Mouse (Mus musculus): Measurements from ENCODE around the gene Atg5. TPM values are rescaled to one million over a fixed set of nuclear protein-coding genes. Genes with fewer than 3 reads are reported as not detected.

Atg5 gene
- total and polyA plus RNA-seq, 2 experiments from 2014 or later: 17.0 to 38.7 TPM

DNA sequence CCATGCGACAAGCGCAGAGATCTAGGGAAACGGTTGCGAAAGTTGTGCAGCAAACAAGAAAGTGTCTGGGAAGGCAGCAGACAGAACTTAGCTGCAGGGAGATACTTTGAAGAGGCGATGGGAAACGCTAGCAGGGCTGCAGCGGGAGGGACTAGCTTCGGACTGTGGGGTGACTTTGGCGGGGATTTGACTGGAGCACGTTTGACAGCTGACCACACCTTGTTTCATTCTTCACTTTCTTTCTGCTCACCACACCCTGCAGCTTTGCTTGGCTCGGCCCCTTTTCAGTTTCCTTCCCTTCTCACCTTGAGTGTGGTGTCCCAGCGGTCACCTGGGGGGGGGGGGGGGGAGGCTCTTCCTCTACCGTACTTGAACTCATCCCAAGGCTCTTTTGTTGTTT lies 100.4 kb downstream of the Atg5 start:
- no peak for ATAC-seq (ENCODE audit: low FRiP score)
- no peak overlapping the region for H3K9ac ChIP-seq (replicated peaks; ENCODE audit: low read length, poor library complexity, severe bottlenecking)
- H3K27me3 ChIP-seq (ENCODE audit: insufficient read depth, low read length): no peaks in the 10 kb centered on the region
- H3K27ac ChIP-seq (ENCODE audit: low read depth, low read length): no peak overlapping the region
- no peak overlapping the region for H3K4me2 ChIP-seq (ENCODE audit: low read depth, low read length, poor library complexity, severe bottlenecking)
- H3K9me3 ChIP-seq (ENCODE audit: low read length): no peaks in the 10 kb centered on the region
- H3K36me3 ChIP-seq (ENCODE audit: insufficient read depth, low read length): no peaks in the 10 kb centered on the region
- no peak for DNase-seq (ENCODE audit: low spot score)
- 66% methylated on average over 12 of the region's 13 CpGs for WGBS
- no peak overlapping the region for H3K4me3 ChIP-seq (ENCODE audit: low read depth, low read length)
- TF ChIP-seq CTCF (IDR thresholded peaks at IDR 0.05): no peak
- H3K4me1 ChIP-seq (ENCODE audit: insufficient read depth, low read length): no peaks in the 10 kb centered on the region

DNA sequence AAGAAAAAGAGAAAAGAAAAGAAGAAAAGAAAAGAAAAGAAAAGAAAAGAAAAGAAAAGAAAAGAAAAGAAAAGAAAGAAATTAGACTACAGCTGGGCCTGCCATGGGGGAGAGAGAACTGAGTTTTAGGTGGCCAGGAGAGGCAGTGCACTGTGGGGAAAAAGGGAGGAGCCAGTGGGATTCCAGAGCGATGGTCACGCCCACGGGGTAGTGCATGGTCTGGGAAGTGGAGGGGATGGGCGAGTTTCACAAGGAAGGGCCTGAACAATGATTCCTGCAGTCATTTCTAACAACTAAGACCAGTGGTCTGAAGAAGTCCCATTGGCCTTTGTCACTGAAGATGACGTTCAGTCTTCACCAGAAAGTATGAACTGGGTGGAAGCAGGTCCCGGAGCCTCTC lies 102.5 kb downstream of the Atg5 start:
- no peak overlapping the region for H3K27ac ChIP-seq (ENCODE audit: low read depth, low read length)
- no peak overlapping the region for H3K9ac ChIP-seq (replicated peaks; ENCODE audit: low read length, poor library complexity, severe bottlenecking)
- ATAC-seq (ENCODE audit: low FRiP score) (no peak), DNase-seq (ENCODE audit: low spot score) (no peak)
- no peak overlapping the region for H3K4me3 ChIP-seq (ENCODE audit: low read depth, low read length)
- WGBS: 57% methylated on average over 6 of the region's 6 CpGs
- no peaks in the 10 kb centered on the region for H3K9me3 ChIP-seq (ENCODE audit: low read length)
- H3K4me2 ChIP-seq (ENCODE audit: low read depth, low read length, poor library complexity, severe bottlenecking): no peak overlapping the region
- no peaks in the 10 kb centered on the region for H3K36me3 ChIP-seq (ENCODE audit: insufficient read depth, low read length)
- H3K27me3 ChIP-seq (ENCODE audit: insufficient read depth, low read length): no peaks in the 10 kb centered on the region
- H3K4me1 ChIP-seq (ENCODE audit: insufficient read depth, low read length): no peaks in the 10 kb centered on the region
- no peak for TF ChIP-seq CTCF (IDR thresholded peaks at IDR 0.05)

DNA sequence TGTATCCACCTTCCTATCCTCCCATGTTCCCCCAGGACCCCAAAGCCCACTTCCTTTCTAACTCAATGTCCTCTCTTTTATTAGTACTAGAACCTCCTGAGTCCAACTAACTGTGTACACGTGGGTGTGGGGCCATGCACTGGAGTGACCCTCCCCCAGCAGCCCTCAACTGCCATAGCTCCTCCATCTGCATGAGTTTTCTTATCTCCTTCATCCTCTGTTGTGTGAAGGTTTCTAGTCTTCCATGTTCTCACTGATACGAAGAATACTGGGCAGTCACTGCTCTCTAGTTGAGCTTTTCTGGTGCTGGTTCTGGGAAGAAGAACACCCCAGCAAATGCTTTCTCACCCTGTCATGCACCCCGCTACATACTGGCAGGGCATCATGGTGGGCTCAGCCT lies 104.1 kb downstream of the Atg5 start:
- H3K36me3 ChIP-seq (ENCODE audit: insufficient read depth, low read length): no peaks in the 10 kb centered on the region
- H3K9ac ChIP-seq (replicated peaks; ENCODE audit: low read length, poor library complexity, severe bottlenecking): no peak overlapping the region
- no peaks in the 10 kb centered on the region for H3K27me3 ChIP-seq (ENCODE audit: insufficient read depth, low read length)
- ATAC-seq (ENCODE audit: low FRiP score): no peak
- DNase-seq (ENCODE audit: low spot score): no peak
- WGBS: 87% methylated on average over 3 of the region's 3 CpGs
- TF ChIP-seq CTCF (IDR thresholded peaks at IDR 0.05): no peak
- no peaks in the 10 kb centered on the region for H3K4me1 ChIP-seq (ENCODE audit: insufficient read depth, low read length)
- no peak overlapping the region for H3K4me3 ChIP-seq (ENCODE audit: low read depth, low read length)
- H3K9me3 ChIP-seq (ENCODE audit: low read length): no peaks in the 10 kb centered on the region
- no peak overlapping the region for H3K4me2 ChIP-seq (ENCODE audit: low read depth, low read length, poor library complexity, severe bottlenecking)
- no peak overlapping the region for H3K27ac ChIP-seq (ENCODE audit: low read depth, low read length)

DNA sequence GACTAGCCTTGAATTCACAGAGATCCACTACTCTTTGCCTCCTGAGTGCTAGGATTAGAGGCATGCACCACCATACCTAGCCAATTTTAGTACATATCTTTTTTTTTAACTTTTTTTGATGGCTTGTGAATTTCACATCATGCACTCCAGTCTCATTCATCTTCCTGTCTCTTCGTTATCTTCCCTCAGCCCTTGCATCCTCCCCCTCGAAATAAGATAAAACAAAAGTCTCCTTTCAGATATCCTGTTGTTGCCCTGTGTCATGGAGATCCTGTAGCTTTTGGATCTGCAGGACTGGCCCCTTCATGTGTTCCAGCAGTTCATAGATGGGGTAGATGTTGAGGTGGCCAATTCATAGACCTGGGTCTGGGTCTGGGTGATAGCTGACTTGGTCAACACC lies 106.5 kb downstream of the Atg5 start:
- no peak for TF ChIP-seq CTCF (IDR thresholded peaks at IDR 0.05)
- Histone ChIP-seq H3K9ac (replicated peaks; ENCODE audit: low read length, poor library complexity, severe bottlenecking) (no peak overlapping the region), H3K36me3 (ENCODE audit: insufficient read depth, low read length) (no peaks in the 10 kb centered on the region), H3K9me3 (ENCODE audit: low read length) (no peaks in the 10 kb centered on the region), H3K27ac (ENCODE audit: low read depth, low read length) (no peak overlapping the region), H3K4me3 (ENCODE audit: low read depth, low read length) (no peak overlapping the region), H3K4me2 (ENCODE audit: low read depth, low read length, poor library complexity, severe bottlenecking) (no peak overlapping the region), H3K27me3 (ENCODE audit: insufficient read depth, low read length) (no peaks in the 10 kb centered on the region), H3K4me1 (ENCODE audit: insufficient read depth, low read length) (no peaks in the 10 kb centered on the region)
- WGBS: 87% methylated on average over 2 of the region's 2 CpGs
- DNase-seq (ENCODE audit: low spot score): no peak
- ATAC-seq (ENCODE audit: low FRiP score): no peak

DNA sequence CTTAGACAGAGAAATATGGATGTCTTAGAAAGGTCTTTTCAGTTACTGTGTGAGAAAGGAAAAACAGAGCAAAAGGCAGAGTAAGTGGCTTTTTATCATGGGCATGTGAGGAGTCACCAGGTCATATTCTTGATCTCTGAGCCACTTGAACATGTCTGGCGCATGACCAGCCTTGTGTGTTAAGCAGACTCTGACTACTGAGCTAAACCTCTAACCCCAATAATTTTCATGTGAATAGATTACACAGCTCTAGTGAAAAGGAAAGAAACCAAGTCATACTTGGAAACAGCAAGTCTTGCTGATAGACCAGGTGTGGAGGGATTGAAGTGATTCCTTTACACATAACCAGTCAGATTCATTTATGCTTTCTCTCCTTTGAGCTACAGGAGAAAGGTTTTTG lies 107.3 kb downstream of the Atg5 start:
- no peak overlapping the region for H3K4me3 ChIP-seq (ENCODE audit: low read depth, low read length)
- H3K4me2 ChIP-seq (ENCODE audit: low read depth, low read length, poor library complexity, severe bottlenecking): no peak overlapping the region
- ATAC-seq (ENCODE audit: low FRiP score) (no peak), DNase-seq (ENCODE audit: low spot score) (no peak)
- no peaks in the 10 kb centered on the region for H3K36me3 ChIP-seq (ENCODE audit: insufficient read depth, low read length)
- H3K27ac ChIP-seq (ENCODE audit: low read depth, low read length): no peak overlapping the region
- no peaks in the 10 kb centered on the region for H3K9me3 ChIP-seq (ENCODE audit: low read length)
- no peak for TF ChIP-seq CTCF (IDR thresholded peaks at IDR 0.05)
- WGBS: 91% methylated on average over 1 of the region's 1 CpGs
- no peaks in the 10 kb centered on the region for H3K4me1 ChIP-seq (ENCODE audit: insufficient read depth, low read length)
- H3K9ac ChIP-seq (replicated peaks; ENCODE audit: low read length, poor library complexity, severe bottlenecking): no peak overlapping the region
- no peaks in the 10 kb centered on the region for H3K27me3 ChIP-seq (ENCODE audit: insufficient read depth, low read length)

DNA sequence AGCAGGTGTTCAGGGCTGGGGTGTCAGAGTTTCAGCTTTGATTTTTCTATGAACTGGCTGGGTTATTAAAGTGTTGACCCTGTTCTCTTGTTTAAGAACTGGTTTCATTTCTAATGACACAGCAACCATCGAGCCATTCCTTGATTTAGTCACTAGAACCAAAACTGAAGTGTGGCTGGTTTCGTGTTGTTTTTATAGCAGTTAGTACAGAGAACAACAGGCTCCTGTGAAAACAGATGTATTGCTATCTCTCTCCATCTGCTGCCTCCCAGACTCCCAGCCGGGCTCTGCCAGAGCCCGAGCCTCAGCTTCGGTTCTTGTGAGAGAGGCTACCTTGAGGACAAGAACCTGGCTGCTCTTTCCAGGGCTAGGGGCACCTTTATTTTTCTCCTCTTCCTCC lies 109.7 kb downstream of the Atg5 start:
- H3K36me3 ChIP-seq (ENCODE audit: insufficient read depth, low read length): no peaks in the 10 kb centered on the region
- no peak for TF ChIP-seq CTCF (IDR thresholded peaks at IDR 0.05)
- H3K9ac ChIP-seq (replicated peaks; ENCODE audit: low read length, poor library complexity, severe bottlenecking): no peak overlapping the region
- no peaks in the 10 kb centered on the region for H3K27me3 ChIP-seq (ENCODE audit: insufficient read depth, low read length)
- H3K27ac ChIP-seq (ENCODE audit: low read depth, low read length): no peak overlapping the region
- no peak overlapping the region for H3K4me3 ChIP-seq (ENCODE audit: low read depth, low read length)
- no peak for ATAC-seq (ENCODE audit: low FRiP score)
- H3K4me2 ChIP-seq (ENCODE audit: low read depth, low read length, poor library complexity, severe bottlenecking): no peak overlapping the region
- DNase-seq (ENCODE audit: low spot score): peak; percentile 21
- no peaks in the 10 kb centered on the region for H3K9me3 ChIP-seq (ENCODE audit: low read length)
- 91% methylated on average over 5 of the region's 5 CpGs for WGBS
- H3K4me1 ChIP-seq (ENCODE audit: insufficient read depth, low read length): no peaks in the 10 kb centered on the region

Data from midbrain, postnatal 0 days (tissue).